Mouse (Mus musculus) kidney, postnatal 10 days (tissue): ENCODE measurements at regions not wholly inside any gene's neighbourhood (a gene's known extent, or its start where the extent isn't known, plus 50 kb on each side); places are given as distances from the start of the nearest gene placed in this dataset.

Experiments
- DNase-seq: peaks from one replicate; pipeline ENCODE4 v3.0.0; 2021; ENCODE audit warnings: mixed read lengths

GRCm38 (mm10) chr1:168805442-168805841, 373.4 kb upstream of the Pbx1 start:
- no peak for DNase-seq

DNA sequence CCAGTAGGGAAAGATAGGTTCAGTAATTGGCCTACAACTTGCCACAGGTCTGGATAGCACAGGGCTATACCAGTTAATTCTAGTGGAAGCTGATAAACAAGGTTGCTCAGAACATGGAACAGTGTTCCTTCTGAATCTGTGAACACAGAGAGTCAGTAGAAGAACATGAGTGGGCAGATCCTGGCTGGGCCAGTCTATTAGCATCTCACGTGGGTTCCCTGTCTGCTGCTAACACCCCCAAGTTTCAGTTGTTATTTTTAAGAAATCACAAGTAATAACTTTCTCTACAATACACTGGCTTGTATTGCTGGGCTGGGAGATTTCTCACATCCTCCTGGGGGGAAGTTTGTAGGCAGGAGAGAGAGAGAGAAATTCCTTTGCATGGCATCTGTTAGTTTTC, 369.0 kb upstream of the Pbx1 start:
- DNase-seq = no peak

DNA sequence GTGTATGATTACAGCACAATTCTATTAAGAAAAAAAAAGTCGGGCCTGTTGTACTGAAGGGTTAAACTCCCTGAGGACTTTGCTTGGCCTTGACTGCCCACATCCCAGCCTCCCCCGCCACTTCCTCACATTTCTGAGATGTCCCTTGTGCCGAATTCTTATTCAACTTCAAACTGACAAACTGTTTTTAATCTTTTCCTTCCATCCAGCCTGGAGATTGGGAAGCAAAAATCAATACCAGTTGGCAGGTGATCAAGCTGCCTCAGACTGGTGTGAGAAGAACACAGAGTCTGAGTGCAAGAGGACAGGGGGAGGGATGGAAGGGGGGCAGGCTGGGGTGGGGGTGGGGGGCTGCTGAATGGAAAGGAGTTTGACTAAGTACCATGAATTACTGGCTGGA, 354.7 kb upstream of the Pbx1 start:
- DNase-seq = peak; percentile 9

GRCm38 (mm10) chr1:168783851-168784250, 351.8 kb upstream of the Pbx1 start:
- no peak for DNase-seq

DNA sequence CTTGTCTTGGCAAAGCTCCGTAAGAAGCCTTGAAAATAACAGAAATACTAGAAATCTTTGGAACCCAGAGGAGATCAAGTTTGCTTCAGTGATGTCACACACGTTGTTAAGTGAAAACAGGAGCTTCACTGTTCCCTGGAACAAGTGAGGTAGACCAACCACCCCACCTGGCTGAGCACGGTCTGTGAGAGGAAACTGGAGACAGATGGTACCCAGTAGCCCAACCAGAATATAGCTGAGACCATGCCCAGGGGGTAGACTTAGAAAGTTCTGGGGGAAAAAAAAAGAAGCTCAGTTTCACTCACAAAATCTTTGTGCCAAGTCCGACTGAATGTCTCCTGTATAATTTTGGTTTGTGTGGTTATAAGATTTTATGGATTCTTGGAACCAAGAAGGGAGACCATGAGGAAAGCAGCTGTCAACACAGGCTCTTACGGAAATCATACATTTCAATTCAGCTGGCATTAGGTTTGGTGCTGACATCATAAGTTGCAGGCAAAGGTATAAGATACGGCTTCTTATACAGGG, 332.4 kb upstream of the Pbx1 start:
- DNase-seq = no peak

- DNase-seq = no peak
Measured at GRCm38 (mm10) chr1:168761095-168761494, 329.0 kb upstream of the Pbx1 start.

DNA sequence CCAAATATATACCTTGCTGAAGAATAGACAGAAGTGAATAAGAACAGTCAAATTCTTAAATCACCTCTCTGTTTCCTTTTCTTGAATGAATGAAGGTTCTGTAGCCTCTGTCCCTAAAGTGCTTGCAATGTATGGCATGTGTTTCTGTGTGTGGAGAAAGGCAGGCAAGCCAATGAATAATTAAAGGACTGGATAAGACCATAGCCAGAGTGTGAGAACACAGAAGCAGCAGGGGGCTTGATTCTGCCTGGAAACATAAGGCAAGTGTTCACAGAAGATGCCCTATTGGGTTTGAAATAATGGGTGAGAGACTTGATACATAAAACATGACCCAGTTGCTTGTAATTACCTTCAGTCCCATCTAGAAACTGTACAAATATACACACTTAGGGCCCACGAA, 328.2 kb upstream of the Pbx1 start:
- no peak for DNase-seq

DNA sequence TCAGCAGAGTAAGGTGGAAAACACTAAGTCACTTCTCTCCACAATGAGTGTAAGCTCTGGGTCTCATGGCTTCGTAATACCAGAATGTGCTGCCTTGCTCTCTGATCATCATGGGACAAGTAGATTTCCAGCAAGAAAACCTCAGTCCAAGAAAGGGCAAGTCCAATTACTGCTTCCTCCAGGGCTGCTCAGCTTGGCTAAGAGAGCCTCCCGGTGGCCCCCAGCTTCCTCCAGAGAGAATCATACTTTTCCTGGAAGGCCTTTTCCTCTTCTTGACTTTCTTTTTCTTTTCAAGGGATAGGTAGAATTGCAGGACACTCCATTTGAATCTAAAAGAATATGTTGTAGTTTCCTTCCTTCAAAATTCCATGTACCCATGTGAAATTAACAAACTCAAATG, 326.8 kb upstream of the Pbx1 start:
- peak; percentile 35 for DNase-seq

- peak; percentile 27 for DNase-seq
Measured at GRCm38 (mm10) chr1:168754196-168754595, 322.1 kb upstream of the Pbx1 start.

GRCm38 (mm10) chr1:168743435-168743834, 311.4 kb upstream of the Pbx1 start:
- DNase-seq = no peak

- DNase-seq = no peak
Measured at GRCm38 (mm10) chr1:168738005-168738404, 305.9 kb upstream of the Pbx1 start.

GRCm38 (mm10) chr1:168737277-168737863, 305.3 kb upstream of the Pbx1 start:
- DNase-seq = no peak

DNA sequence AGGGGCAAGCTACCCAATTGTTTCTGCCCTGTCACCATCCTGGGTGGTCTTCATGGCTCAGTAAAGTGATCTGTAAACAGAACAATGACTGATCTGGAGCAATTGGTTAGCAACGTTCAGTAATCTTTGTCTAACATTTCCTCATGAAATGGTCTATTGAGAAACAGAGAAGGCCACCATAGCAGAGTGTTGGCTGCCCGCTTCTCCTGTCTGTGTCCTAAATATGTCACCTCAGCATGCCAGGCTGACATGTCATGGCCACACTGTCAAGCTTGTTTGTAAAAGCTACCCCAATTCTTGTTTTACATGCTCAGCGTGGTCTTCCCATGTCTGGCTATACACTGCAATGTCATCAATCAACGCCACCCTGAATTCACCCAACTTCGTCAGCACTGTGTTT, 301.0 kb upstream of the Pbx1 start:
- no peak for DNase-seq

GRCm38 (mm10) chr1:168709836-168710235, 277.8 kb upstream of the Pbx1 start:
- DNase-seq = peak; percentile 11

DNA sequence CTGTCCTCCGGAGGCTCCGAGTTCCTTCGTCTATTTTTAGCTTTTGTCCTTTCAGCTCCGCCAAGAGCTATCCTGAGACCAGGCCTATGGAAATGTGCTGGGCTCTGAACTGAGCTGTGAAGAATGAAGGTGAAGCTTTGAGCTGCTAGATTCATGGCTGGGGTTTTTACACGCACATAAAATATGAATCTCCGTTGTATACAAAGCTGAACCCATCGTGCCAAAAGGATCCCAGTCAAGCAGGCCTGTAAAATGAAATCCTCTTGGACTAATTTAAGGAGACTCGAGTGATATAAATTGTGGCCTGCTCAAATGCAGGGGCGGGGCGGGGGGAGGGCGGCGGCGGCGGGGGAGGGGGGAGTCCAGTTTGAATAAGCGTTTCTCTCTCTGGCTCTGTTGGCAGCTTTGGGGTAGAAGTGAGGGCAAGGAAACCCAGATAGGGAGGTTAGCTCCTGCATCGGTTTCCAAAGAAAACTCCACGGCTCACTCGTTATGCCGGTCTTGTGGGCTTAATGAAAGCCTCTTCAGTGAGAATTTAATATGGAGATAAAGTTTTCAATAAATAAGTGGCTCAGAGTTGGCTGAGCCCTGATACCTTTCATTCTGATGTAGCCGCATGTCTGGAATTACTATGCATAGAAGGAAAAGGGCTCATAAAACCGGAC, 277.1 kb upstream of the Pbx1 start:
- peak; percentile 22 for DNase-seq

- peak; percentile 43 for DNase-seq
Measured at GRCm38 (mm10) chr1:168708161-168708865, 276.2 kb upstream of the Pbx1 start.

- DNase-seq = no peak
Measured at GRCm38 (mm10) chr1:168697386-168697785, 265.3 kb upstream of the Pbx1 start.

DNA sequence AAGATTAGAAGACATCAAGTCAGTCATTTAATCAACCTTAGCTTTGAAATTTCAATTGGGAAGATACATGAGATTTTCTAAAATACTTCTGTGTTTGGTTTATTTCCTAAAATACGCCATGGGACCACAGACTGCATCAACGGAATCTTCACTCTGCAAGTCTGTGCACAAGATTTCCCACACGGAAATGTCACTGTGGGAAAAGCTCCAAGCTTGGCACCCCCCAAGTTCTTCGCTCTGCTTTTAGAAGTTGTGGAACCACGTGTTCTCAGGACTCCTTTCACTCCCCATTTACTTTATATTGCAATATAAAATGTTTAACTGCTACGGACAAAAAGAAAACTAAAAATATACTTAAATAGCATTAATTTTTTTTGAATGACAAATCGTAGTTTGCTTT, 254.8 kb upstream of the Pbx1 start:
- DNase-seq = no peak

DNA sequence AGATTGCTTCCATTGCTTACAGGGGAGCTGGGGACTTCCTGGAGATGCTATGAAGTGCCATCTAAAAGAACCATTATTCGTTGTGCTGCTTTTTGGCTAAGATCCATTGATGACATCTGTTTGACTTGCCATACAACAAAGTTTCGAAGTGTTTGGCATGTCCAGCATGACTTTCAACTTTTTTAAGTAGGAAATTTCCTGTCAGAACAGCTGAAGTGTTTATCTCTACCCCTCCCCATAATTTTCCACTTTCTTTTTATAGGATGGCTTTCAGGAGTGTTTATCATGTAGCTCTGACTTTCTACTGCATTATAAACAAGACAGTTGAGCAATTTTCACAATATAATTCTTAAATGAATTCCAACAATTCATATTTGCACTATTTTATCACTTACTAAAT, 253.1 kb upstream of the Pbx1 start:
- DNase-seq = no peak

- no peak for DNase-seq
Measured at GRCm38 (mm10) chr1:168681685-168682491, 249.8 kb upstream of the Pbx1 start.

- no peak for DNase-seq
Measured at GRCm38 (mm10) chr1:168680674-168681073, 248.6 kb upstream of the Pbx1 start.

- no peak for DNase-seq
Measured at GRCm38 (mm10) chr1:168676418-168677413, 244.6 kb upstream of the Pbx1 start.
